11 mouse cellular contexts compared by ENCODE assay signal in genomic region chr5:115013436-115013835, GRCm38 (mm10). TPM values are rescaled to one million over a fixed set of nuclear protein-coding genes. Genes with fewer than 3 reads are reported as not detected.
A peak's percentile ranks its signal among the peaks of the same experiment; 100 is the strongest.
DNase-seq lines count a peak whose midpoint lies in the region; ATAC-seq and TF ChIP-seq lines count a peak whose summit lies in the region.
"Had no signal": no experiment of that assay in that cellular context is flagged by ENCODE, and none has a peak within 500 bp of the region (broad histone marks: within the 10 kb centered on the region; RNA-seq: fewer than 3 reads in every experiment).

No protein-coding gene starts in this region.

- H3K4me2 ChIP-seq in intestine, embryonic 15.5 days (replicated peaks), result peak overlapping the region; percentile 89
- peak overlapping the region; percentile 92 for H3K4me2 ChIP-seq in midbrain, embryonic 14.5 days (ENCODE audit: low read length)

- TF ChIP-seq POLR2A in thymus, adult 2 months (IDR thresholded peaks at IDR 0.05; ENCODE audit: control insufficient read depth, extremely low read depth, insufficient read depth, low read length, poor library complexity), result no peak

- H3K27ac ChIP-seq in heart, embryonic 10.5 days, result no peak overlapping the region
- H3K27ac ChIP-seq in embryonic facial prominence, embryonic 10.5 days (replicated peaks), result no peak overlapping the region
- no peak overlapping the region for H3K27ac ChIP-seq in intestine, embryonic 15.5 days
- H3K27ac ChIP-seq in midbrain, embryonic 14.5 days (replicated peaks; ENCODE audit: low read depth, low read length), result no peak overlapping the region
- no peak overlapping the region for H3K27ac ChIP-seq in thymus, adult 2 months (ENCODE audit: control insufficient read depth, insufficient read depth, low read length)

- no peak for TF ChIP-seq CTCF in thymus, adult 2 months (IDR thresholded peaks at IDR 0.05; ENCODE audit: borderline replicate concordance, control insufficient read depth, extremely low read depth, insufficient read depth, low read length, poor library complexity)

- peaks cover 63% of the 10 kb centered on the region for H3K4me1 ChIP-seq in heart, embryonic 10.5 days
- peaks cover 41% of the 10 kb centered on the region for H3K4me1 ChIP-seq in embryonic facial prominence, embryonic 10.5 days
- peaks cover 28% of the 10 kb centered on the region for H3K4me1 ChIP-seq in intestine, embryonic 15.5 days (replicated peaks)
- H3K4me1 ChIP-seq in midbrain, embryonic 14.5 days (ENCODE audit: control insufficient read depth, insufficient read depth, low read length), result peaks cover 25% of the 10 kb centered on the region
- peaks cover 20% of the 10 kb centered on the region for H3K4me1 ChIP-seq in thymus, adult 2 months (replicated peaks; ENCODE audit: control insufficient read depth, insufficient read depth, low read length)

- no peak for ATAC-seq in intestine, embryonic 15.5 days
- no peak for ATAC-seq in midbrain, embryonic 14.5 days (ENCODE audit: low FRiP score, low TSS enrichment)
- ATAC-seq: activated CD4-positive, CD25-positive, alpha-beta regulatory T cell, adult 4 months had no signal

- DNase-seq in heart, embryonic 10.5 days (ENCODE audit: low spot score), result no peak
- DNase-seq in heart, adult 18-20 months, result no peak
- DNase-seq in embryonic facial prominence, embryonic 10.5 days (ENCODE audit: low spot score), result no peak
- no peak for DNase-seq in midbrain, embryonic 14.5 days
- no peak for DNase-seq in retina, postnatal 1 day
- DNase-seq in cerebellum, postnatal 4 days (ENCODE audit: low spot score in 2 of 2), result no peak
- no peak for DNase-seq in thymus, adult 2 months

- H3K4me3 ChIP-seq in heart, embryonic 10.5 days, result 0 out of 2 replicates have a peak overlapping the region, but pooled peaks have one; percentile 100
- H3K4me3 ChIP-seq in embryonic facial prominence, embryonic 10.5 days, result peak overlapping the region; percentile 100; the same call in 1 of the 2 replicates
- no peak overlapping the region for H3K4me3 ChIP-seq in intestine, embryonic 15.5 days (replicated peaks)
- H3K4me3 ChIP-seq in midbrain, embryonic 14.5 days (replicated peaks; ENCODE audit: low read depth, low read length), result peak overlapping the region; percentile 1; the same call in 1 of the 2 replicates
- no peak overlapping the region for H3K4me3 ChIP-seq in thymus, adult 2 months (ENCODE audit: control insufficient read depth, insufficient read depth, low read length)

- H3K36me3 ChIP-seq in heart, embryonic 10.5 days, result 0 out of 2 replicates have a peak, but pooled peaks cover 2% of the 10 kb centered on the region
- 0 out of 2 replicates have a peak, but pooled peaks cover 4% of the 10 kb centered on the region for H3K36me3 ChIP-seq in embryonic facial prominence, embryonic 10.5 days (replicated peaks)
- no peaks in the 10 kb centered on the region for H3K36me3 ChIP-seq in intestine, embryonic 15.5 days
- H3K36me3 ChIP-seq in midbrain, embryonic 14.5 days (ENCODE audit: control insufficient read depth, insufficient read depth, low read length), result no peaks in the 10 kb centered on the region
- H3K36me3 ChIP-seq in thymus, adult 2 months (ENCODE audit: control insufficient read depth, insufficient read depth, low read length), result no peaks in the 10 kb centered on the region

- H3K27me3 ChIP-seq in heart, embryonic 10.5 days (ENCODE audit: insufficient read depth, poor library complexity, severe bottlenecking), result no peaks in the 10 kb centered on the region
- no peaks in the 10 kb centered on the region; the same call in 1 of the 2 replicates for H3K27me3 ChIP-seq in embryonic facial prominence, embryonic 10.5 days (replicated peaks; ENCODE audit: low read depth, poor library complexity, severe bottlenecking)
- H3K27me3 ChIP-seq in intestine, embryonic 15.5 days (replicated peaks), result no peaks in the 10 kb centered on the region
- no peaks in the 10 kb centered on the region for H3K27me3 ChIP-seq in midbrain, embryonic 14.5 days (ENCODE audit: control insufficient read depth, insufficient read depth, low read length)
- no peaks in the 10 kb centered on the region for H3K27me3 ChIP-seq in thymus, adult 2 months (ENCODE audit: control insufficient read depth, insufficient read depth, low read length)

- H3K9ac ChIP-seq in intestine, embryonic 15.5 days, result no peak overlapping the region
- 0 out of 2 replicates have a peak overlapping the region, but pooled peaks have one; percentile 6 for H3K9ac ChIP-seq in midbrain, embryonic 14.5 days (replicated peaks; ENCODE audit: low read length)

- no peaks in the 10 kb centered on the region for H3K9me3 ChIP-seq in heart, embryonic 10.5 days
- no peaks in the 10 kb centered on the region for H3K9me3 ChIP-seq in embryonic facial prominence, embryonic 10.5 days
- no peaks in the 10 kb centered on the region for H3K9me3 ChIP-seq in intestine, embryonic 15.5 days
- H3K9me3 ChIP-seq in midbrain, embryonic 14.5 days (ENCODE audit: control insufficient read depth, low read length), result no peaks in the 10 kb centered on the region

- WGBS in heart, embryonic 10.5 days, result 77% methylated on average over 3 of the region's 3 CpGs
- 76% methylated on average over 3 of the region's 3 CpGs for WGBS in embryonic facial prominence, embryonic 10.5 days
- 57% methylated on average over 3 of the region's 3 CpGs for WGBS in intestine, embryonic 15.5 days
- WGBS in midbrain, embryonic 14.5 days, result 62% methylated on average over 3 of the region's 3 CpGs
- WGBS in thymus, adult 2 months, result 74% methylated on average over 3 of the region's 3 CpGs

RNA-seq across cellular contexts. Expression of gene Sppl3, which starts 2.5 kb away (rescaled TPM):
- polyA plus RNA-seq in heart, embryonic 10.5 days (2016; fragmentation: Nextera tagmentation; extraction: Ambion mirVana), result 6.9 and 11.5 TPM in 2 replicates
- total RNA-seq in heart, adult 18-20 months (2021), result 10 to 100 TPM; 30.1 to 32.2 TPM
- polyA plus RNA-seq in embryonic facial prominence, embryonic 10.5 days (2016; fragmentation: Nextera tagmentation; extraction: Ambion mirVana), result 12.5 and 13.1 TPM in 2 replicates
- 16.8 and 23.6 TPM in 2 replicates for polyA plus RNA-seq in intestine, embryonic 15.5 days (2015; fragmentation: Nextera tagmentation; extraction: Ambion mirVana)
- polyA plus RNA-seq in midbrain, embryonic 14.5 days (2014; fragmentation: Nextera tagmentation; extraction: Ambion mirVana), result 33.1 and 35.5 TPM in 2 replicates
- 112 and 124 TPM in 2 replicates for polyA plus RNA-seq in thymus, adult 2 months (2012; rRNA removed)

RNA-seq across cellular contexts. Expression of gene Hnf1a, which starts 42.5 kb away (rescaled TPM):
- polyA plus RNA-seq in heart, embryonic 10.5 days (2016; fragmentation: Nextera tagmentation; extraction: Ambion mirVana), result 0.11 and 1.9 TPM in 2 replicates
- not detected for total RNA-seq in heart, adult 18-20 months (2021)
- polyA plus RNA-seq in embryonic facial prominence, embryonic 10.5 days (2016; fragmentation: Nextera tagmentation; extraction: Ambion mirVana), result 0.06 TPM in 2 replicates
- polyA plus RNA-seq in intestine, embryonic 15.5 days (2015; fragmentation: Nextera tagmentation; extraction: Ambion mirVana), result 18.0 and 18.6 TPM in 2 replicates
- not detected in 2 replicates for polyA plus RNA-seq in midbrain, embryonic 14.5 days (2014; fragmentation: Nextera tagmentation; extraction: Ambion mirVana)
- polyA plus RNA-seq in thymus, adult 2 months (2012; rRNA removed), result 4.0 and 4.1 TPM in 2 replicates
- total RNA-seq: common myeloid progenitor, adult 5-6 weeks; layer of hippocampus, postnatal 25 days had no signal

Comparison
In these comparisons a context has a peak if more than half of its experiments do, and no peak if none do; other contexts are left out.
1. H3K4me3 ChIP-seq: peak in heart, embryonic 10.5 days (single experiment), embryonic facial prominence, embryonic 10.5 days (single experiment) and midbrain, embryonic 14.5 days (single experiment); none in intestine, embryonic 15.5 days (single experiment) and thymus, adult 2 months (single experiment).